Mouse (Mus musculus) intestine, postnatal 0 days (tissue): ENCODE measurements around the gene Fopnl. TPM values are rescaled to one million over a fixed set of nuclear protein-coding genes. Genes with fewer than 3 reads are reported as not detected.

Source experiments
- ATAC-seq: fragments of 200-750 bp; cut with Nextera tagmentation; 2 replicates; pipeline ENCODE4 v1.8.0; 2017; ENCODE audit warnings: mild to moderate bottlenecking, moderate TSS enrichment, moderate library complexity
- H3K27ac ChIP-seq: fragments of 300-500 bp; sonication (generic); 2 replicates; pipeline ENCODE4 v1.5.1; 2014; ENCODE audit warnings: mild to moderate bottlenecking, low read depth, low read length, moderate library complexity
- H3K27me3 ChIP-seq: fragments of 300-500 bp; sonication (generic); replicated peaks from 2 replicates; pipeline ENCODE4 v1.6.1; 2014; ENCODE audit warnings: low read length, mixed read lengths; ENCODE audit not compliant: control insufficient read depth, insufficient read depth
- H3K36me3 ChIP-seq: fragments of 300-500 bp; sonication (generic); 2 replicates; pipeline ENCODE4 v1.6.1; 2014; ENCODE audit warnings: mild to moderate bottlenecking, moderate library complexity; ENCODE audit not compliant: control insufficient read depth, insufficient read depth
- H3K4me1 ChIP-seq: fragments of 300-500 bp; sonication (generic); replicated peaks from 2 replicates; pipeline ENCODE4 v1.6.1; 2014; ENCODE audit warnings: antibody characterized with exemption, low read length, mixed read lengths; ENCODE audit not compliant: control insufficient read depth, insufficient read depth
- H3K4me2 ChIP-seq: fragments of 300-500 bp; sonication (generic); replicated peaks from 2 replicates; pipeline ENCODE4 v1.6.1; 2014; ENCODE audit warnings: low read depth, mild to moderate bottlenecking, moderate library complexity
- H3K4me3 ChIP-seq: fragments of 300-500 bp; sonication (generic); 2 replicates; pipeline ENCODE4 v1.5.1; 2014; ENCODE audit warnings: low read depth, low read length
- H3K9ac ChIP-seq: fragments of 300-500 bp; sonication (generic); 2 replicates; pipeline ENCODE4 v1.6.1; 2014; ENCODE audit warnings: mild to moderate bottlenecking, low read depth, low read length
- H3K9me3 ChIP-seq: fragments of 300-500 bp; sonication (generic); 2 replicates; pipeline ENCODE4 v1.6.1; 2016; ENCODE audit warnings: mixed run types; ENCODE audit not compliant: control insufficient read depth
- CTCF ChIP-seq: sonication (generic); IDR thresholded peaks from 2 replicates; pipeline ENCODE4 v1.5.1; 2016; ENCODE audit warnings: low read depth, mild to moderate bottlenecking, control low read depth, antibody characterized with exemption, moderate library complexity
- WGBS: fragments of 180-500 bp; shearing (Covaris S2); extraction: QIAGEN DNeasy Blood & Tissue Kit; methylation state at CpG from one replicate; pipeline ENCODE4 v1.1.7; 2014; 5-methylcytosine and 5-hydroxymethylcytosine counted together
- polyA plus RNA-seq: library from polyadenylated mRNA; unstranded; fragments of >200 nt; fragmentation: Nextera tagmentation; extraction: Ambion mirVana; gene quantifications from 2 replicates; pipeline ENCODE4 v1.2.1, GENCODE M21; 2015

The Fopnl gene
- polyA plus RNA-seq, 1 experiment from 2014 or later: 66.3 TPM

- no peak for TF ChIP-seq CTCF
- H3K27ac ChIP-seq: no peak overlapping the region
- ATAC-seq: no peak
- 68% methylated on average over 2 of the region's 2 CpGs for WGBS
- no peaks in the 10 kb centered on the region for H3K9me3 ChIP-seq
- no peaks in the 10 kb centered on the region for H3K27me3 ChIP-seq
- no peak overlapping the region for H3K4me2 ChIP-seq
- H3K4me1 ChIP-seq: no peaks in the 10 kb centered on the region
- H3K9ac ChIP-seq: no peak overlapping the region
- H3K36me3 ChIP-seq: peaks cover 60% of the 10 kb centered on the region
- no peak overlapping the region for H3K4me3 ChIP-seq
These were observed 14.1 kb downstream of the Fopnl start for GRCm38 (mm10) chr16:14303148-14303547.

DNA sequence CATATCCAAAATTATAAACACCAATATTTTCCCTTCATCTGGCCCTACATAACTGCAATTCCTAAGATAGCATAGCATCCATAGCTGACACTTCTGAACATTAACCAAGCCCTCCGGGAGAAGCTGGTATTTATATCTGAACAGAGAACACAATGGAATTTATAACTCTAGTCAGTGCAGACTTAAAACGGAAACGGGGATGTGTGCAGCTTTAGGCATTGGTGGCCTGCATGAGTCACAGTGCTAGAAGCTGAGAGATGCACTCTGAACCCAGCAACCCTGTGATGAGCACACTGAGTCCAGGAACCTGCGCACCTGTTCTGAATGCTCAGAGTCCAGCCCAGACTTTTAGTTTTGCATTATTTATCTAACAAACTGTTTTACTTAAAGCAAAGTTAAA, 18.7 kb downstream of the Fopnl start:
- Histone ChIP-seq H3K4me1 (no peaks in the 10 kb centered on the region), H3K36me3 (peaks cover 40% of the 10 kb centered on the region), H3K9me3 (no peaks in the 10 kb centered on the region), H3K9ac (no peak overlapping the region), H3K4me2 (no peak overlapping the region), H3K4me3 (no peak overlapping the region), H3K27me3 (no peaks in the 10 kb centered on the region), H3K27ac (no peak overlapping the region)
- no peak for ATAC-seq
- 56% methylated on average over 4 of the region's 4 CpGs for WGBS
- no peak for TF ChIP-seq CTCF

DNA sequence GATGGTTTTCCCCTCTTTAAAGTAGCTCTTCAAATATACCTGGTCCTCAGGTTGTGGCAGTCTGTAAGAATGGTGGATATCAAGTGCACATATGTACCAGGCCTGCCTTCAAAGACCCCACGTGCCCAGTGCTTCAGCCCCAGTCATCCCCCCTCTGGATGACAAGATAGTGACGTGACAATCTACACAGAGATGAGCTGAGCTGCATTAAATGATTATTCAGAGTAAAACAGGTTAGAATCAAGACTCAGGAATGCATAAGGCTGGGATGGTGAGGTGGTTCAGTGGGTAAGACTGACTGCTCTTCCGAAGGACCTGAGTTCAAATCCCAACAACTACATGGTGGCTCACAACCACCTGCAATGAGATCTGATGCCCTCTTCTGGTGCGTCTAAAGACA, 19.5 kb downstream of the Fopnl start:
- Histone ChIP-seq H3K27ac (no peak overlapping the region), H3K36me3 (peaks cover 34% of the 10 kb centered on the region), H3K4me1 (no peaks in the 10 kb centered on the region), H3K27me3 (no peaks in the 10 kb centered on the region), H3K4me2 (no peak overlapping the region), H3K9me3 (no peaks in the 10 kb centered on the region), H3K9ac (no peak overlapping the region), H3K4me3 (no peak overlapping the region)
- ATAC-seq: no peak
- TF ChIP-seq CTCF: no peak
- WGBS: 93% methylated on average over 4 of the region's 4 CpGs

- no peak overlapping the region for H3K27ac ChIP-seq
- H3K4me3 ChIP-seq: no peak overlapping the region
- peaks cover 34% of the 10 kb centered on the region for H3K36me3 ChIP-seq
- H3K4me1 ChIP-seq: no peaks in the 10 kb centered on the region
- TF ChIP-seq CTCF: no peak
- no peaks in the 10 kb centered on the region for H3K9me3 ChIP-seq
- no peaks in the 10 kb centered on the region for H3K27me3 ChIP-seq
- no peak for ATAC-seq
- H3K9ac ChIP-seq: no peak overlapping the region
- 68% methylated on average over 3 of the region's 3 CpGs for WGBS
- H3K4me2 ChIP-seq: no peak overlapping the region
These were observed 20.1 kb downstream of the Fopnl start for GRCm38 (mm10) chr16:14297137-14297536.

- H3K4me3 ChIP-seq: no peak overlapping the region
These were observed 20.6 kb downstream of the Fopnl start for GRCm38 (mm10) chr16:14296544-14297124.

DNA sequence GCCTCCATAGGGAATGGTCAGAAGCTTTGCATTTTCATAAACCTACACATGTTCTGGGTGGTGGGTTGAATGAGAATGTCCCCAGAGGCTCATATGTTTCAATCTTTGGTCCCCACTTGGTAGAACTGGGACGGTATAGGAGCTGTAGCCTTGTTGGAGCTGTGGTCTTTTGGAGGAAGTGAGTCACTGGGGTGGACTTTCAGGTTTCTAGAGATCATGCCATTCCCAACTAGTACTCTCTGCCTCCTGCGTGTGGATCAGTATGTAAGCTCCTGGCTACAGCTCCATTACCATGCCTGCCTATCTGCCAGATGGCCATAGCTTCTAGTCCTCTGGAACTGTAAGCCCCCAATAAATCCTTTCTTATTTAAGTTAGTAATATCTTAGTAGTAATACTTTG, 21.9 kb downstream of the Fopnl start:
- peaks cover 18% of the 10 kb centered on the region for H3K36me3 ChIP-seq
- WGBS: 81% methylated on average over 2 of the region's 2 CpGs
- no peaks in the 10 kb centered on the region for H3K4me1 ChIP-seq
- H3K9ac ChIP-seq: no peak overlapping the region
- TF ChIP-seq CTCF: no peak
- no peak overlapping the region for H3K27ac ChIP-seq
- no peak for ATAC-seq
- no peak overlapping the region for H3K4me3 ChIP-seq
- H3K27me3 ChIP-seq: 0 out of 2 replicates have a peak, but pooled peaks cover 3% of the 10 kb centered on the region
- no peak overlapping the region for H3K4me2 ChIP-seq
- H3K9me3 ChIP-seq: no peaks in the 10 kb centered on the region

More at GRCm38 (mm10) chr16:14296544-14297124, 20.6 kb downstream of the Fopnl start:
- H3K36me3 ChIP-seq: peaks cover 30% of the 10 kb centered on the region
- peak overlapping the region; percentile 41; the same call in 1 of the 2 replicates for H3K27ac ChIP-seq
- no peak overlapping the region for H3K4me2 ChIP-seq
- H3K27me3 ChIP-seq: 0 out of 2 replicates have a peak, but pooled peaks cover 3% of the 10 kb centered on the region
- 50% methylated on average over 2 of the region's 2 CpGs for WGBS
- no peak for ATAC-seq
- no peaks in the 10 kb centered on the region for H3K9me3 ChIP-seq
- TF ChIP-seq CTCF: no peak
- no peak overlapping the region for H3K9ac ChIP-seq
- H3K4me1 ChIP-seq: no peaks in the 10 kb centered on the region
